Mouse (Mus musculus) heart, embryonic 16.5 days (tissue): ENCODE data around the gene Ufsp2. TPM values are rescaled to one million over a fixed set of nuclear protein-coding genes. Genes with fewer than 3 reads are reported as not detected.

ENCODE experiments used
- ATAC-seq: fragments of 200-750 bp; cut with Nextera tagmentation; replicated peaks from 2 replicates; pipeline ENCODE4 v1.8.0; 2017; ENCODE audit warnings: moderate number of reproducible peaks; ENCODE audit not compliant: insufficient read depth, low FRiP score; ENCODE audit errors: extremely low read depth
- H3K27ac ChIP-seq: fragments of 300-500 bp; sonication (generic); 2 replicates; pipeline ENCODE4 v1.5.1; 2014; ENCODE audit warnings: mild to moderate bottlenecking, low read length, control low read depth, moderate library complexity
- H3K27me3 ChIP-seq: fragments of 300-500 bp; sonication (generic); 2 replicates; pipeline ENCODE4 v1.6.1; 2014; ENCODE audit warnings: low read length, mixed read lengths; ENCODE audit not compliant: control insufficient read depth, insufficient read depth
- H3K36me3 ChIP-seq: fragments of 300-500 bp; sonication (generic); 2 replicates; pipeline ENCODE4 v1.6.1; 2014; ENCODE audit not compliant: control insufficient read depth, insufficient read depth
- H3K4me1 ChIP-seq: fragments of 300-500 bp; sonication (generic); 2 replicates; pipeline ENCODE4 v1.6.1; 2014; ENCODE audit warnings: low read length, mixed read lengths; ENCODE audit not compliant: control insufficient read depth, insufficient read depth
- H3K4me2 ChIP-seq: fragments of 300-500 bp; sonication (generic); 2 replicates; pipeline ENCODE4 v1.6.1; 2014; ENCODE audit warnings: low read depth, mild to moderate bottlenecking, control low read depth, low read length
- H3K4me3 ChIP-seq: fragments of 300-500 bp; sonication (generic); 2 replicates; pipeline ENCODE4 v1.5.1; 2014; ENCODE audit warnings: mild to moderate bottlenecking, control low read depth, low read length
- H3K9ac ChIP-seq: fragments of 300-500 bp; sonication (generic); 2 replicates; pipeline ENCODE4 v1.6.1; 2014; ENCODE audit warnings: low read length, control low read depth
- H3K9me3 ChIP-seq: fragments of 300-500 bp; sonication (generic); replicated peaks from 2 replicates; pipeline ENCODE4 v1.6.1; 2016; ENCODE audit warnings: low read length; ENCODE audit not compliant: control insufficient read depth
- WGBS: fragments of 180-500 bp; shearing (Covaris S2); extraction: QIAGEN DNeasy Blood & Tissue Kit; methylation state at CpG from one replicate; pipeline ENCODE4 v1.1.7; 2014; 5-methylcytosine and 5-hydroxymethylcytosine counted together
- polyA plus RNA-seq: library from polyadenylated mRNA; unstranded; fragments of >200 nt; fragmentation: Nextera tagmentation; extraction: Ambion mirVana; gene quantifications from 2 replicates; pipeline ENCODE4 v1.2.1, GENCODE M21; 2015

The Ufsp2 gene
- polyA plus RNA-seq, 1 experiment from 2014 or later: 46.6 TPM

DNA sequence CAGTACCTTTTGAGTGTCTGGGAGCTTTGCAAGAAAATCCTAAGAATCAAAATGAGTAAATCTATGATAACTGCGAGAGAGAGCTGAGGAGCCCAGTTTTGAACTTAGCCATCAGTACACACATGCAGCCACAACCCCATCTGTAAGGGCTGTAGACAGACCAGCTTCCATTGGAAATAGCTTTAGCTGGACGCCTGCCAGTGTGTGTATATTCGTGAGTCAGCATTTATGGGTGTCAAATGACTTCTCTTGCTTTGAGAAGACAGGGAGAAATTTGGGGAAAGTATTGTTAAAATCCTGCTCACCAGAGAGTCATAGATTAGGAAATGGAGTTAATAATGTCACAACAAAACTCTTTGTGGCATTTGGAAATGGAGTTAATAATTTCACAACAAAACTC is 11.3 kb downstream of the Ufsp2 start:
- Histone ChIP-seq H3K9ac (no peak overlapping the region), H3K27ac (no peak overlapping the region), H3K4me1 (no peaks in the 10 kb centered on the region), H3K9me3 (no peaks in the 10 kb centered on the region), H3K4me3 (no peak overlapping the region), H3K36me3 (peaks cover 21% of the 10 kb centered on the region; the same call in 1 of the 2 replicates), H3K4me2 (no peak overlapping the region), H3K27me3 (no peaks in the 10 kb centered on the region)
- 60% methylated on average over 3 of the region's 3 CpGs for WGBS
- no peak for ATAC-seq

- Histone ChIP-seq H3K9ac (no peak overlapping the region), H3K27me3 (no peaks in the 10 kb centered on the region), H3K9me3 (no peaks in the 10 kb centered on the region), H3K27ac (no peak overlapping the region), H3K4me1 (no peaks in the 10 kb centered on the region), H3K4me3 (no peak overlapping the region), H3K4me2 (no peak overlapping the region), H3K36me3 (peaks cover 19% of the 10 kb centered on the region; the same call in 1 of the 2 replicates)
- WGBS: 49% methylated on average over 2 of the region's 2 CpGs
- ATAC-seq: no peak
Observed at GRCm38 (mm10) chr8:45988189-45988588, 12.9 kb downstream of the Ufsp2 start.

DNA sequence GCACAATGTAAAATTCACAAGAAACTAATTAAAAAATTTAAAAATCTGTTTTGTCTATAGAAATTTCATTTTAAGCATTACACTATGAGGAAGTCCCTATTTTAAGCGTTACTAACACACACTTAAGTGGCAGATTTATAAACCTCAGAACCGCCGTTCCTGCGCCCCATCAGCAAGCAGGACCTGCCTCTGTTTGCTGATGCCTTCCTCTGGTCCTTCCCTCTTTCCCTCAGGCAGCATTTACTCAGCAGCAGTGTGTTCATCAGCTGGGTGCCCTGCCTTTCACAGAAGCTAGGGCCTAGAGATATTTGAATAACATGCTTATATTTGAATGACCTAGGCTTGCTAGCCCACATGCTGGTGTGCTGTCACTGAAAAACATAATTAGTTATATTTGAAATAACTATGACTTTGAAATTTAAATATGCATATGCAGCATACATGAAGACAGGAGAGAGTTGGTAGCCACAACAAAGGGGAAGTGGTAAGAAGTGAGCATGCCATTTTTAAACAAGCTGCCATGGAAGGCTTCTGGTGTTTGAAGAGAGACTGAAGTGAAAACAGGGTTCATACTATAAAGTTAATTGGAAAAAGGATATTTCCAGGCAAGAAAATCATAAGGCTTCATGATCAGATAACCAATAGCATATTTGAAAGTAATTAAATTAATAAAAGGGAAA is 15.4 kb downstream of the Ufsp2 start:
- ATAC-seq: no peak
- Histone ChIP-seq H3K27me3 (no peaks in the 10 kb centered on the region), H3K4me2 (no peak overlapping the region), H3K27ac (no peak overlapping the region), H3K9me3 (no peaks in the 10 kb centered on the region), H3K4me1 (no peaks in the 10 kb centered on the region), H3K4me3 (no peak overlapping the region), H3K36me3 (peaks cover 18% of the 10 kb centered on the region), H3K9ac (no peak overlapping the region)
- WGBS: 92% methylated on average over 4 of the region's 4 CpGs

- no peak overlapping the region for H3K27ac ChIP-seq
- H3K4me2 ChIP-seq: no peak overlapping the region
- H3K4me1 ChIP-seq: no peaks in the 10 kb centered on the region
- no peak overlapping the region for H3K4me3 ChIP-seq
- H3K36me3 ChIP-seq: peaks cover 25% of the 10 kb centered on the region
- no peaks in the 10 kb centered on the region for H3K9me3 ChIP-seq
- 98% methylated on average over 2 of the region's 2 CpGs for WGBS
- ATAC-seq: no peak
- H3K27me3 ChIP-seq: no peaks in the 10 kb centered on the region
- no peak overlapping the region for H3K9ac ChIP-seq
Observed at GRCm38 (mm10) chr8:45994111-45994510, 18.8 kb downstream of the Ufsp2 start.

- H3K27ac ChIP-seq: no peak overlapping the region
- H3K9me3 ChIP-seq: no peaks in the 10 kb centered on the region
- no peaks in the 10 kb centered on the region for H3K27me3 ChIP-seq
- ATAC-seq: no peak
- 80% methylated on average over 3 of the region's 3 CpGs for WGBS
- H3K36me3 ChIP-seq: peaks cover 25% of the 10 kb centered on the region
- no peak overlapping the region for H3K9ac ChIP-seq
- no peaks in the 10 kb centered on the region for H3K4me1 ChIP-seq
- H3K4me3 ChIP-seq: no peak overlapping the region
- H3K4me2 ChIP-seq: no peak overlapping the region
Observed at GRCm38 (mm10) chr8:45995576-45995975, 20.2 kb downstream of the Ufsp2 start.

GRCm38 (mm10) chr8:45998228-45998627 is 22.9 kb downstream of the Ufsp2 start:
- no peaks in the 10 kb centered on the region for H3K9me3 ChIP-seq
- no peak overlapping the region for H3K27ac ChIP-seq
- H3K4me2 ChIP-seq: peak overlapping the region; percentile 14; the same call in 1 of the 2 replicates
- no peaks in the 10 kb centered on the region for H3K4me1 ChIP-seq
- 72% methylated on average over 2 of the region's 2 CpGs for WGBS
- no peaks in the 10 kb centered on the region for H3K27me3 ChIP-seq
- ATAC-seq: no peak
- peaks cover 21% of the 10 kb centered on the region for H3K36me3 ChIP-seq
- H3K9ac ChIP-seq: 0 out of 2 replicates have a peak overlapping the region, but pooled peaks have one; percentile 38
- peak overlapping the region; percentile 20; the same call in 1 of the 2 replicates for H3K4me3 ChIP-seq

GRCm38 (mm10) chr8:45999138-45999783 is 23.9 kb downstream of the Ufsp2 start, which contains the start of gene Lrp2bp:
Gene Lrp2bp, plus strand, starts transcription at chr8:45999303.
- Histone ChIP-seq H3K4me2 (peak within 1 kb of the TSS; percentile 94), H3K36me3 (peaks cover 16% of the 10 kb centered on the region), H3K4me3 (peak within 1 kb of the TSS; percentile 61), H3K27me3 (no peaks in the 10 kb centered on the region), H3K9ac (peak within 1 kb of the TSS; percentile 85), H3K9me3 (no peaks in the 10 kb centered on the region), H3K4me1 (no peaks in the 10 kb centered on the region), H3K27ac (peak within 1 kb of the TSS; percentile 98)
- WGBS: 2% methylated on average over 22 of the region's 22 CpGs
- ATAC-seq: no peak

DNA sequence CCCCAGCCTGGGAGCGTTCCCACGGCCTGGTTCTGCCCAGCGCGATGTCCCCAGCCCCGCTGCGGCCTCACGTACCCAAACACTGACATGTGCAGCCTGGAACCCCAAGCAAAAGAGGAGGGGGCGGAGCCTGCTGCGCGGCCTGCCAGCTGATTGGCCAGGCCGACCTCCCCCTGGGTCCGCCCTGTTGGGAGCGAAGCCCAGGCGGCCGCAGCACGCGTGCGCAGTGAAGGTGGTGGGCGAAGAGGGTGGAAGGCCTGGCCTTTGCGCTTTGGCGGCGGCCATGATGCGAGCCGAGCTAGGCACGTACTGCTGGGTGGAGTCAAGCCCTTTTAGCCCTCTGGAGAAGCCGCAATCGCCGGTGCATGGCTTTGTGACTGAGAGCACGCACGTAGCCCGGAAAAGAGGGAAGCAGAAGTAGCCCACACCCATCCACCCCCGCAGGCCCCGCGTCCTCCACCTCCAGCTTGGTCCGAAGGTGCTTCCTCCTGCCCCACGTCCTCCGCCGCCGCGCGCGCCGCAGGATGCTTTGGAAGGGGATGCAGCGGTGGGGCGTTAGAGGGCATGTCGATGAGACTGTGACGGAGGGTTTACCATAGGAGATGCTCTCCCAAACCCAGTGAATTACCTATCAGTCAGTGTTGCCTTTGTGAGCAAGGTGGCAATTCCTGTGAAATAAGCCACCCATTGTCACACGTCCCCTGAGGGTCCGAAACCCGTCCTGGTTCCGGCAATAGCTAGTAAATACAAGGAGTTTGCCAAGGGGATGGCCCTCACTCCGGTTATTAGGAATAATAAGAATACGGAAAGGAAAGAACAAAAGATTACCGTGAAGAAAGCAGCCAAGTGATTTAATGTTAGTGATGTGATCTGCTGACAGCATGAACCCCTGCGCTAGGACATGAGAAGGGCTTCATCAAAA is 24.7 kb downstream of the Ufsp2 start:
- Histone ChIP-seq H3K9ac (peak overlapping the region; percentile 85), H3K27ac (peak overlapping the region; percentile 98), H3K36me3 (peaks cover 16% of the 10 kb centered on the region), H3K4me1 (no peaks in the 10 kb centered on the region), H3K27me3 (no peaks in the 10 kb centered on the region), H3K4me3 (peak overlapping the region; percentile 61), H3K4me2 (peak overlapping the region; percentile 94), H3K9me3 (no peaks in the 10 kb centered on the region)
- WGBS: 6% methylated on average over 54 of the region's 55 CpGs
- peak; percentile 99 for ATAC-seq
